Mouse (Mus musculus) right cerebral cortex, adult 2 months (tissue): ENCODE data around the gene Ackr2.

ENCODE experiments used
- DNase-seq, 2 experiments: peaks; one replicate each; pipeline ENCODE4 v3.0.0; 2021 to 2022; ENCODE audit warnings: low spot score in 2 of 2

Ackr2 gene

GRCm38 (mm10) chr9:121916102-121916501 is 17.9 kb downstream of the Ackr2 start, which contains the start of gene Cyp8b1:
Gene Cyp8b1 (minus strand): TSS chr9:121916305.
- DNase-seq = no peak

DNA sequence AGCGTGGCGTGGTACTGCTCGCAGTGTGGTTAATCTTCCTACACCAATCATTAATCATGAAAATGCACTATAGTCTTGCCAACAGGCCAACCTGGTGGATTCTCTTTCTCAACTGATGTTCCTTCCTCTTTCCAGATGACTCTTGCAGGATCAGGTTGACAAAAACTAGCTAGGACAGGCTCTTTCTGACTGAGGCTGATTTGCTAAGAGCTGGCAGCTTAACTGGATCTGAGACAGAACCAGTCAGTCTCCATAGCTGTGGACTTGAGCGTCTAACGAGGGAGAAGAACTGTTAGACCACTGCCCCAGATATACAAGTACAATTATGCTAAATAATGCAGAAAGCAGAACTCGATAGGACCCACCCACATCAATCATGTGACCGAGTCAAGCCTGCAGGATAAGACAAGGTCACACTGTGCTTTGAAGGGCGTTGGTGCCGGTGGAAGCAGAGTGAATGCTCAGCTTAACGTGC is 20.9 kb downstream of the Ackr2 start:
- DNase-seq = no peak

GRCm38 (mm10) chr9:121923443-121923842 is 25.3 kb downstream of the Ackr2 start:
- no peak for DNase-seq

DNA sequence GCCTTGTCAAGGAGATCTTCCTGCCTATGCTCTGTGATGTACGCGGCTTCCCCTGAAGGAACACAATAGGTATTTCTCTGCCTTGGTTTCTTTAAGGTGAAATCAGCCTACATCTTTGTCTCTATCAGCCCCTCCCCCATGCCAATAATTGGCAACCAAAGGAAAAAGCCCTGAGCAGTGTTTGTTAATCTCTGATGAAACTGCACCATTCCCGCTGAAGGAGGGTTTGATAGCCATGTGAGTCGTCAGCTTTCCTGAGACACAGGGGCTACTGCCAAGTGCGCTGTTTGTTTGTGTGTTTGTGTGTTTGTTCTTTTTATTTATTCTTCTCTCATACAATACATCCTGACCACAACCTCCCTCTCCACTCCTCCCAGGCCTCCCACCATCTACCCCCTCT is 25.8 kb downstream of the Ackr2 start:
- DNase-seq = no peak

DNA sequence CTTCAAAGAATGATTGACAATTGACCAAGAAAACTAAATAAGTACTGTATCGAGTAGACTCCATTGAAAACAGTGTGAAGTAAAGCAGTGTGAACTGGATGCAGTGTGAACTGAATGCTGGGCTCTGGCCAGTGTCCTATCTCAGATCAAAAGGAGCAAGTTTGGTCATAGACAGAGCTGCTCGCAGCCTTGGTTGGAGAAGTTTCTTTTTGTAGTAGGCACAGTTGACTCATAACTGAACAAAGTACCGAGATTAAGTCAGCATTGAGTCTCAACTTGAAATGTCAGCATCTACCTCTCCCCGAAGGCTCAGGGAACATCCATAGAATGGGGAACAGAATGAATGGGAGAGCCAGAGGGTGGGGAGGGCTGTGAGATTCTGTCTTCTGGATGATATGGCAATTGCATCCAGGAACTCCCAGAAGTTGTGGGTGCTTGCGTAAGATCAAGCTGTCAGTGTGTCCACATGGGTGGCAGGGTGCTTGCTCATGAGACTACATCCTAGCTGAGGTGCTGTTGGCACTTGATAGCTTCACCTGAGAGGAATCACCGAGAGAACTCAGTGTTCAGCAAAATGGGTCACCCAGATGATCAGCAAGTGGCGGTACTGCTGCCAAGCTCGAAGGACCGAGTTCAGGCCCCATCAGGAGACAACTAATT is 26.9 kb downstream of the Ackr2 start:
- DNase-seq = no peak

DNA sequence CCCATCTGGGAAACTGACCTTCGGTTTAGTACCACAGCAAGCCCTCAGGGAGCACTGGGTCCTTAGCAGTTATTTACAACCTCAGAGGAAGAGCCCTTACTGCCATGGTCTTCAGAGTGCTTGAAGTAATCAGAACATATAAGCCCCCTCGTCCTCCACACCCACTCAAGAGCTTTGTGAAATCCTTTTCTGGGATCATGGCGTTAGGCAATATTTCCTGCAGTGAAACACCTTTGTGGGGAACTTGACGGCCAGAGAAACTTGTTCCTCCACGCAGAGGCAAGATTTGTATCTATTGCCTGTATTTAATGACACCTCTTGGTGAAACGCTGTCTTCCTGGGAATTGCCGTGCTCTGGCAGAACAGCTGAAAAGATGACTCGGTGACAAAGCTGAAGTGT is 27.8 kb downstream of the Ackr2 start:
- no peak for DNase-seq

- DNase-seq = no peak
Observed at GRCm38 (mm10) chr9:121926634-121927405, 28.7 kb downstream of the Ackr2 start.

- no peak for DNase-seq
Observed at GRCm38 (mm10) chr9:121927721-121928120, 29.6 kb downstream of the Ackr2 start.

- DNase-seq = peak; percentile 78 to 81
Observed at GRCm38 (mm10) chr9:121928498-121928897, 30.3 kb downstream of the Ackr2 start.

DNA sequence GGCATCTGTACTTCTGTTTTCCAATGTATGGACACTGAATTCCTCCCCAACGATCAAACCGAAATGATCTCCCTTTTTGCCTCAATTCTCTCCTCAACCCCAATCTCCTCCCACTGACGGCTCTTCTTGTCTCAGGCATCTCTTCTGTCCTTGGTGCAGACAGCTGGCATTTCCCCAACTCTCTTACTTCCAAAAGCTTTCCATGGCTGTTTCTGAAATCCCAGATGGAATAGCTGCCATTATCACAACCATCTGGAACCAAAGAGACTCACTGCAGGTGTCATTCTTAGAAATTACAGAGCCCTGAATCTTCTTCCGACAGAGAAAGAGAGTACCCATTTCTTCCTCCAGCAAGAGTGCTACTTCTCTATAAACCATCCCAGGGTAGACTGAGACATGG is 36.7 kb downstream of the Ackr2 start:
- DNase-seq = no peak

DNA sequence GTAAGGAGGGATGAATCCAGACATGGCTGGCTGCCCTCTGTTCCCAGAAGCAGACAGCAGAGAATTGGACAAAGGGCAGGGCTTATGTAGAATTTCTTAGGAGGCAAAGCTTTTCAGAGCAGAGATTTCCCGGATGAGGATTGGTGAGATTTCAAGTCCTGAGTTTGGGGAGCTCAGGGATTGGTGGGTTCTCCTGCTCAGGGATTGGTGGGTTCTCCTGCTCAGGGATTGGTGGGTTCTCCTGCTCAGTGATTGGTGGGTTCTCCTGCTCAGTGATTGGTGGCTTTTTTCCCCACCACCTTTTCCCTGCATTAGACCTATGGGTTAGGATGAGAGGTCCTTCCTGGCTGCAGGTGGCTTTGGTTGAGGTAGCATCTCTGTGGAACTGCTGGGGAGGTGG is 38.8 kb downstream of the Ackr2 start:
- DNase-seq = no peak

DNA sequence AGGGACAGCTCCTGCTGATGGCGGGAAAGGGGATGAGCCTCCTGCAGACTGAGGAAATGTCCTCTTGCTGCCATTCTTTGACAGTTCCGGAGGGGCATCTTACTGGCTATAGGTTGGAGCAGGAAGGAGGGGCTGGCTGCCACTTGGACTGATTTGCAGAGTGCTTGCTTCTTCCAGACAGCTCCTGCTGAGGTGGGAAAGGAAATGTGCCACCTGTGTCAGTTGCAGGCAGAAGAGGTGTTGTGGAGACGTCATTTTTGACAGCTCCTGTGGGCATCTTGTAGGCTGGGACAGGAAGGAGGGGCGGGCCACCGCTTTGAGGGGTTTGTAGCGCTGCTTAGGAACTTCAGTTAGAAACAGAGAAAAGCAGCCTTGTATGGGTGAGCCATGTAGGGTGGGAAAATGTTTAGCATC is 39.3 kb downstream of the Ackr2 start:
- no peak for DNase-seq

DNA sequence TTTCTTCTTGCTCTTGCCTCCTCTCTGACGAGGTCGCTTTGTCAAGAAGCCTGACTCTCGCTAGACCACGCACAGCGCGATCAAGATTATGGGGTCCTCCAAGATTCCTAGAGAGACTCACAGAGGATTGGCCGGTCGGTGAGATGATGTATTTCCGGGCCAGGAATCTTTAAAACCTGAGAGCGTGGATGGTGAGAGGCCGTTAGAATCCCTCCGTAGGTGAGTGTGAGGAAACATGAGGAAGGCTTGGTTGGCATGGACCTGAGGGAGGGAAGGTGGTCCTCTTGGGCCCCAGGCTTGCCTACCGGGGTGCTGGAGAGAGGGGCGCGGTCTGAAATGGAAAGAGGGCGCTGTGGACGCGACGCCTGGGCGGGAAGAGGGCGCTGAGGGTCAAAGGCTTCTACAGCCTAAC is 39.8 kb downstream of the Ackr2 start:
- DNase-seq = no peak

DNA sequence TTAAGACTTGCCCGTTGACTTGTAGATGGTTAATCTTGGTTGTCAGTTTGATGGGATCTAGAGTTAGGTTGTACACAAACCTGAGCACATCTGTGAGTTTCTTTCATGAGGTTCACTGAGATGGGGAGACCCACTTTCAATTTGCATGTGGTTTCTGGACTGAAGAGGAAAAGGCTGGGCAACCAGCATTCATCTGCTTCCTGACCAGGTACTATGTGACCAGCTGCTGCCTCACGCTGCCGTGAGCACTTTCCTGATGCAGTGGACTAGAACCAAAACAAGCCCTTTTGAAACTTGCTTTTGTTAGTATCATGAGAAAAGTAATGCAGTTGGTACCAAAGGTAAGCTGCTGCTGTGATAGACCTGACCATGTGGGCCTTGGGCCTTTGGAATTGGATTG is 44.9 kb downstream of the Ackr2 start:
- DNase-seq = no peak

GRCm38 (mm10) chr9:121943628-121944027 is 45.5 kb downstream of the Ackr2 start:
- DNase-seq = no peak

DNA sequence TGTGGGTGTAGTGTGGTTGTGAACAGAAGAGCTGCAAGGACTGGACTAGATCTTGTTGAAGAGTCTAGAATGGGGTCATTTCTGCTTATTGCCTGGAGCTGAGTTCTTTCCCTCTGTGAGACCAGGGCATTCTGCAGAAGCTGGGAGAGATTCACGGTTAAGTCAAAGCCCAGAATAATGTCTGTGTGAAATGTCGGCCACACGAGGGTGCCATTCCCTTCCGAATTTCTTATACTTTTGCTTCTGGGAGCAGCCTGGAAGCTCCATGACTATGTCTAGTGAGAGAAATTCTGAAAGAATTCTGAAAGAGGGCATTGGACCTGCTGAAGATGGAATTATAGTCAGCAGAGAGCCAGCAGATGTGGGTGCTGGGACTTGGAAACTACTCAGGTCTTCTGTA is 49.6 kb downstream of the Ackr2 start:
- DNase-seq = peak; percentile 84

- peak in 1 of 2 experiments; percentile 27 for DNase-seq
Observed at GRCm38 (mm10) chr9:121948431-121948830, 50.3 kb downstream of the Ackr2 start.

DNA sequence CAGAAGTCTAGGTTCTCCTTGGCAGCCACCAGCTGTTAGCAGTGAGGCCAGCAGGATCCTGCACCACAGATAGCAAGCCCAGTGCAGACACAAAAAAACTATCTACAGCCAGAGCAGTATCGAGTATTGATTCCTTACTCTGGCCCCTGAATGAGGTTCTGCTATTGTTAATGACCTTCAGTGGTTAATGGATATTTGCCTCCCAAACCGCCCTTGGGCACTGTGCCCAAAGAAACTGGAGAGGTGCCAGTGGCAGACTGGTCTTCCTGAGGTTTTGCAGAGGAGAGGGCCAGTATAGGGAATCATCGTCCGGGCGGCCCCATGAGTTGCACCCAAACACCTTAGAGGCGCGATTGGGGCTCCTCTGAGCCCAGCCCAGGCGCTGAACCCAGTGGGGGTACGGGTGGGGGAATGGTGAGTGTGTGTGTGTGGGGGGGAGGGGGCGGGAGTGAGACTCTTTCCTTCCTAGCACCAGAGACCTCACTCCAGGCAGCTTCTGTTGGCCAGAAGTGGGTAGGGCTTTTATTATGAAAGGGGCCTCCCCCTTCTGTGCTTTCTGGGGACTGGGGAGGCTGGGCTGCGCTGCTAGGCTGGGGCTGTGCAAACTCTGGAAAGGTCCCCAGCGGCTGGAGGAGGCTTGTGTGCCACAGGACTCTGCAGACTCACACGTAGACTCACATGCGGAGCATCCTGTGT is 52.4 kb downstream of the Ackr2 start, which contains the start of gene Fam198a:
Fam198a (plus strand) TSS at position 571 of the 696 bp plus-strand sequence.
- DNase-seq = no peak

GRCm38 (mm10) chr9:121951114-121951423 is 52.9 kb downstream of the Ackr2 start:
- no peak for DNase-seq

DNA sequence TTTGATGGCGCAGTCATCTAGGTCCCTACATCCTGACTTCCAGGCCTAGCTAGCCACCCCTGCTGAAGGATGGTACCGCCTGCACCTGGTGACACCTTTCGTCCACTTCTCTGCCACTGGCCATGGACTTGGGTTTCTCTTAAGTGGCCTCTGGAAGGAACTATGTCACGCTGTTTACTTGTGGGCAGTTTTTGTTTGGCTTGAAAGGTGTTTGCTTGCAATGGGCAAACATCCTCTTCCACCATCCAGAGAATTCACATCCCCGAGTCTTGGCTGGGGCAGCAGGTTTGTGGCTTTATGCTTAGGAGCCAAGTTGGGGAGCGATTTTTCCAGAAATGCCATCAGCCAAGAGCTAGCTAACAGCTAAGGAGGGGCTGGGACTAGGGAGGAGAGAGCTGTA is 54.4 kb downstream of the Ackr2 start:
- DNase-seq = no peak

DNA sequence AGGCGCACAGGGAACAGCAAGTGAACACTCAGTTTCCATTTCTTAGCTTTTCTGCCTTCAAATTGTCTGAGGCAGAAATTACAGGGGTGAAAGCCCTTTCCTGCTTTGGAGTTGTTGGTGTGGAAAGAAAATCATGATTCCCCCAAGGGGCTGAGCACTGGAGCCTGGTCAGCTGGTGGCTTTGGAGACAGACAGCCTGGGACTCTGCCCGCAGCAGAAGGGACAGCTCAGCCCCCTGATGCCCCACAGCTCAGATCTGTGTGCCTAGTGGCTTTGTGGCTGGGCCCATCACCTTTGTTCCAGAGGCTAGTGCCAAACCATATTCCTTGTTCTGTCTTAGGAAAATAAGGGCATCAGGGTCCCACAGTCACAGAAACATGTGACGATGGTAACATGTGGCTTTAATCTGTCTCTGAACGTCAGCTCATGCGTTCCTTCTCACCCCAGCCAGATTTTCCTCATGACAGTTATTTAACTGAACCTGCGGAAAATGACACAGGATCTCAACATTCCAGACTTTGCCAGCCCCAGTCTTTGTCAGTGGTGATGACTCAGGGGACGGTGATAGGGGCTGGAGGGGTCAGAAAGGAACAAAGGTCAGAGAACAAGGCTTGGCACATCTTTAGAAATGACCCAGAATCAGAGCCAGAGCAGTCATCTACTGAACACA is 61.9 kb downstream of the Ackr2 start:
- no peak for DNase-seq
